Mouse (Mus musculus) heart, postnatal 0 days (tissue): ENCODE data around the gene Kcnk15.

Experiments used
- CTCF ChIP-seq: IDR thresholded peaks from 2 replicates; pipeline ENCODE4 v1.5.1; 2016; ENCODE audit warnings: antibody characterized with exemption, control low read depth, low read depth
- EP300 ChIP-seq: IDR thresholded peaks from 2 replicates; pipeline ENCODE4 v1.6.1; 2016; ENCODE audit warnings: antibody characterized with exemption, low read depth

- no peak for TF ChIP-seq CTCF
- TF ChIP-seq EP300, result no peak
Measured at GRCm38 (mm10) chr2:163869783-163870182, 16.3 kb downstream of the Kcnk15 start.
